Mouse (Mus musculus) adrenal gland, postnatal 10 days (tissue): ENCODE measurements around the gene Tas2r134. TPM values are rescaled to one million over a fixed set of nuclear protein-coding genes. Genes with fewer than 3 reads are reported as not detected.

ENCODE experiments used
- DNase-seq: peaks from one replicate; pipeline ENCODE4 v3.0.0; 2021; ENCODE audit warnings: mixed read lengths
- long read RNA-seq, 2 experiments: library from polyadenylated mRNA; stranded (forward); transcript quantifications; one replicate each; pipeline ENCODE4 v2.0.0; 2021
- total RNA-seq, 2 experiments: library from RNA; stranded (reverse); gene quantifications; 2 replicates each; pipeline ENCODE4 v1.2.3; 2021

The Tas2r134 gene
- not detected for total RNA-seq
- long read RNA-seq, experiment 1, result 0 reads
- long read RNA-seq, experiment 2, result 0 reads

- DNase-seq, result no peak
Measured at GRCm38 (mm10) chr2:51627211-51627610, at the start of gene Tas2r134. Tas2r134 (plus strand) TSS chr2:51627511.

DNA sequence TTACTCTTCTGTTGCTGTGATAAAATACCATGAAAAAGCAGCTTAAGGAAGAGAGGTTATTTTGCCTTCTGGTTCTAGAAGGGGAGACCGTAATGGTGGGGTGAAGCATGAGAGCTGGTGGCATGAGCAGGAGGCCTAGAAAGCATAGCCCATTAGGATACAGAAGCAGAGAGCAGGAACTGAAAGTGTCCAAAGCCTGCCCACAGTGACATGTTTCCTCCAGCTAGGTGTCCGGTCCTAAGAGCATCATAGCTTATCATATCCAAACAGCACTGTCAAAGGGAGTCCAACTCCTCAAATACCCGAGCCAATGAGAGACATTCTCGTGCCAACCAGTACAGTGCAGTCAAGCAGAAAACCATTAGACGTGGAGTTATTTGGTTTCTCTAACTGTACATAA is 47.5 kb upstream of the Tas2r134 start:
- no peak for DNase-seq

- no peak for DNase-seq
Measured at GRCm38 (mm10) chr2:51584050-51585046, 43.0 kb upstream of the Tas2r134 start.

DNA sequence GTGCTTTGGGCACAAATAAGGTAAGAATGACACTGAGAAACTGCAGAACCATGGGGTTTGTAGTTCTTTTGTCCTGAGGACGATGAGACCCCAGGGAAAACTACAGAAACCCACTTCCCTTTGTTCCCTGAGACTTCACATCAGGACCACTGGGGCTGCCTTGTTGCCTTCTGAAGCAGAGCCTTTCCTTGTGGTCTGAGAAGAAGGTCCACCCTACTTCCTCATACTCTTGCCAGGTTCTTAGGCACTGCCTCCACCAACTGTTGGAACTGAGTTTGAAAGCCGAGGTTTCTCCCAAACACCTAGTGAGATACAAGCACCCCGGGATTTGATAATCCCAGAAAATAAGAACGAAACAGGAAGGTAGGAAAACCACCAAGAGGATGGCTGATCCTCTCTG is 39.0 kb upstream of the Tas2r134 start:
- no peak for DNase-seq

GRCm38 (mm10) chr2:51588895-51589294 is 38.4 kb upstream of the Tas2r134 start:
- no peak for DNase-seq

- no peak for DNase-seq
Measured at GRCm38 (mm10) chr2:51589627-51590026, 37.7 kb upstream of the Tas2r134 start.

GRCm38 (mm10) chr2:51590308-51590707 is 37.0 kb upstream of the Tas2r134 start:
- DNase-seq, result no peak

- no peak for DNase-seq
Measured at GRCm38 (mm10) chr2:51592157-51592556, 35.2 kb upstream of the Tas2r134 start.

GRCm38 (mm10) chr2:51599473-51600201 is 27.7 kb upstream of the Tas2r134 start:
- DNase-seq, result no peak

GRCm38 (mm10) chr2:51600202-51600487 is 27.2 kb upstream of the Tas2r134 start:
- DNase-seq, result no peak

DNA sequence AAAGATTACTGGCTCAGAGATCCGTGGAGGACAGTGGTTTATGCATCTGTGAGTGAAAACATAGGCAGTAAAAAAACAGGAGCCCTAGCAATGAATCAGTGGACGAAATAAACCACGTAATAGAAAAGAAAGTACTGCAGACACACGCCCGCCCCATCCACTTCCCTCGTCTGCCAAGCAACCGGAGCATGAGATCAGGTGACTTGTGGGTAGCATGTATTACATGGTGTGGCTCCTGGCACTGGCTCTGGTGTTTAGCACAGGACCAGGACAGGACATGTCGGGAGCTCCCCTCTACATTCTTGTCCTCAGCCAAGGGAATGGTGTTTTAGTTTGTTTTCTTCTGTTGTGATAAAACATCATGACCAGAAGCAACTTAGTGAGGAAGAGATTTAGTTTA is 26.4 kb upstream of the Tas2r134 start:
- DNase-seq, result no peak

- no peak for DNase-seq
Measured at GRCm38 (mm10) chr2:51610305-51610704, 17.0 kb upstream of the Tas2r134 start.

- DNase-seq, result no peak
Measured at GRCm38 (mm10) chr2:51610897-51611296, 16.4 kb upstream of the Tas2r134 start.

- no peak for DNase-seq
Measured at GRCm38 (mm10) chr2:51613716-51614115, 13.6 kb upstream of the Tas2r134 start.

- no peak for DNase-seq
Measured at GRCm38 (mm10) chr2:51621931-51622330, 5.4 kb upstream of the Tas2r134 start.

- no peak for DNase-seq
Measured at GRCm38 (mm10) chr2:51626007-51626406, 1.3 kb upstream of the Tas2r134 start.

DNA sequence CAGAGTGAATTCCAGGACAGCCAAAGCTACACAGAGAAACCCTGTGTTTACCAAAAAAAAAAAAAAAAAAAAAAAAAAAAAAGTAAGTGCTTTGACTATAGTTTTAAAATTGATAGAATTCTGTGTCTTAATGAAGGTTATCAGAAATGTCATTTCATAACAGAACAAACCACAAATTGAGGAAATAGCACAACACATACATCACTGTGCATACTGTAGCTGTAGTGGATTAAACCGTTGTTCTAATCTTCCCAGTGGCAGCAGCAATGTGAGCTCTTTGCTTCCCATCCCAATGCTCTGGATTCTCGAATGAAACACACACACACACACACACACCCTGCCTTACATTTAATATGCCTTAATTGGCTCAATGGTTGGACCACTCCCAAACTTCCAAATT is 4.1 kb downstream of the Tas2r134 start:
- no peak for DNase-seq

DNA sequence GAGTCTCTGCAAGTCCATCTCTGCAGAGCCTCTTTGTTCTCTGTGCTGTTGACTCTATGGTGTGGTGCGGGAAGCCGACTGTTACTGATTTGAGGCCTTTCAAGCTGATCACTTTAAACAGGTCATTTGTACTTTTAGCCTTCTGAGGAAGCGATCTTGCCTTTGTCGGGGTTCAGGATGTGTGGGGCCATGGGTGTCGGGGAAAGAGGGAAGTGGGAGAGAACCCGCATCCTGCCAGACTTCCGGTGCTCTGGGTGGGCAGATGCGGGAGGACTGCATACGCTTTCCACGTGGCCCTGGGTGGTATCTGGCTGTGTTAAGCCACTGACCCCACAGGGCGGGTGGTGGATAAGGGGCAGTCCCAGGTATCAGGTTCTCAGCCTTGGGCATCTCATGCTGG is 10.4 kb downstream of the Tas2r134 start:
- DNase-seq, result no peak

GRCm38 (mm10) chr2:51641635-51642034 is 14.3 kb downstream of the Tas2r134 start:
- no peak for DNase-seq

DNA sequence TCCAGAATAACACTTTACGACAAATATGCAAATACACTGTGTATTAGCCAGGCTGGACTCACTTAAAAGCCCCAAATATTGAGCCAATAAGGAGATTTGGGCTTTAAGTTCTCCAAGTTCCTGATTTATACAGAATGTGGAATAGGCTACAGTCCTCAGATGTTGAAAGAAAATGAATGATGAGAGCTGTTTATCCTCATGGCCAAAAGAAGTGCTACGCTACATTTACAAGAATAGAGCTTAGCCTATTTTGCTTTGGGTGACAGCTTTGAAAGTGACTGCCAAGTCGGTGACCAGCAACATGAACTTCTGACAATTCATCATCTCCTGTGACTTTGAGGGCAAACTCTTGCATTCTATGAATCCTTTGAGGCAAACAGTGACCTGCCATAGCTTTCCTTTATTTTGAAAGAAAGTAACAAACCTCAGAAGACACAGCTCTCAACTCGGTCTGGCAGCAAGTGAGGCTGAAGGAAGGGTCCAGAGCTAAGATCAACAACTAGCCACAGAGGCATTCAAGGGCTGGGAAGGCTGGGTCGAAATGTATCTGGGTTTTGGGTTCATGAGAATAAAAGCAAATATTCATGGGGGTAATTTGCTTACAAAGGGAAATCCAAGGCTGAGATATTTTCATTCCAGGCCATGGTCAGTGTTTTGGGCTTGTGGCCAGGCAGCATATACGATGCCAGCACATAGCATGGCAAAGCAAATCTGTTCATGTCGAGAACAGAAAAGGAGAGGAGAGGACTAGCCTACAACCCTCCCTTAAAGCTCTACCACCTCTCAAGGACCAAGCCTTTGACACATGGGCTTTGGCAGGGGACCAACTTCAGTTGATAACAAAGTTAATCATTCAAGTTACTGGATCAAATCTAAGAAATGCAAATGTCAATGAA is 16.2 kb downstream of the Tas2r134 start:
- DNase-seq, result peak; percentile 63

DNA sequence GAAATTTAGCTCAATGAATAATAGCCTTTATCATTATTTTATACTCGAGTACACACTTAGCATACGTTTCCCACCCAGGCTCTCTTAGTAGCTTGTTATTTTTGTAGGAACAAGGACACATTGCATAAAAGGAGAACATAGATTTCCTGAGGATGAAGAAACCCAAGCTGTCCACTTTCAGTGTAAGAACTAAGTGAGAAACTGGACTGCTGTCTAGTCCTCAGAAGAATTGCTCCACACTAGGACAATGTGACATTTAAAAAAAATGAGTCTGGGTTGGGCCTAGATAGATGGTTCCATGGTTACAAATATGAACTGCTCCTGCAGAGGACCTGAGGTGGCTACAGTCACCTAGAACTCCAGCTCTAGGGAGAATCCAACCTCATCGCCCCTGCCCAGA is 20.7 kb downstream of the Tas2r134 start:
- DNase-seq, result no peak

DNA sequence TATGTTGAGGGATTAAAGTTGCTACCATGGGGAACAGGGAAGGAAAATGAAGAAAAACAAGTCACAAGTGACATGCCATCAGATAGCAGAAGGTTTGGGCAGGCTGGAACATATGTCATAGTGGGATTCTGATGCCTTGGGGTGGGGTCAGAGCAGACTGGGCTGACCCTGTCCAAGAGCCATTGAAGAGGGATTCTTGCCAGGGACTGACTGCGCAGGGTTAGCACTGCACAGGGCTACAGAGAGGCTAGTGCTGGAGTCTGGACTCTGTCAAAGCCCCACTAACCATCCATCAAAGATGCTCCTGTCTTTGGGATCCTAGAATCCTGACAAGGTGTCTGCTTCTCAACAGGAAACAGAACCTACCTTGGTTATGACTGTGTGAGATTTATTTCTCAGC is 22.6 kb downstream of the Tas2r134 start:
- no peak for DNase-seq
